In genomic region chr1:71447424-71447823, GRCm38 (mm10) we compare ENCODE assay signal across 33 mouse cellular contexts. TPM values are rescaled to one million over a fixed set of nuclear protein-coding genes. Genes with fewer than 3 reads are reported as not detected.
A peak's percentile ranks its signal among the peaks of the same experiment; 100 is the strongest.
DNase-seq lines count a peak whose midpoint lies in the region; ATAC-seq and TF ChIP-seq lines count a peak whose summit lies in the region.
"Had no signal": no experiment of that assay in that cellular context is flagged by ENCODE, and none has a peak within 500 bp of the region (broad histone marks: within the 10 kb centered on the region; RNA-seq: fewer than 3 reads in every experiment).

No protein-coding gene starts in this region.

- no peaks in the 10 kb centered on the region for H3K9me3 ChIP-seq in forebrain, embryonic 15.5 days
- H3K9me3 ChIP-seq in forebrain, embryonic 13.5 days (replicated peaks), result no peaks in the 10 kb centered on the region
- no peaks in the 10 kb centered on the region for H3K9me3 ChIP-seq in limb, embryonic 10.5 days (replicated peaks)
- H3K9me3 ChIP-seq: embryonic facial prominence, embryonic 13.5 days; limb, embryonic 15.5 days; liver, embryonic 13.5 days; midbrain, embryonic 13.5 days had no signal

- ATAC-seq in forebrain, embryonic 15.5 days (replicated peaks), result 0 out of 2 replicates have a peak, but pooled peaks have one; percentile 46
- no peak for ATAC-seq in forebrain, embryonic 13.5 days
- ATAC-seq: CD4-positive, CD25-positive, alpha-beta regulatory T cell, adult 4 months; intestine, postnatal 0 days; lung, postnatal 0 days; midbrain, embryonic 13.5 days had no signal

- DNase-seq in layer of hippocampus, adult 2 months (ENCODE audit: low spot score in 2 of 2), result peak; percentile 11 to 19
- no peak for DNase-seq in layer of hippocampus, postnatal 25 days (ENCODE audit: extremely low spot score in 1 of 2, low spot score in 1 of 2)
- DNase-seq in brain, adult 2 months (ENCODE audit: low read depth, low spot score), result peak; percentile 36
- DNase-seq in brain, embryonic 18.5 days (ENCODE audit: low read depth, low spot score), result peak; percentile 18
- no peak for DNase-seq in limb, embryonic 10.5 days (ENCODE audit: low spot score)
- DNase-seq: adrenal gland, postnatal 14 days; cerebellum, adult 8-10 months; gastrocnemius, postnatal 25 days; heart, adult 18-20 months; heart, postnatal 4 days; kidney, adult 9 months; kidney, postnatal 10 days; liver, embryonic 13.5 days; lung, adult 18-20 months; lung, postnatal 4 days; right cerebral cortex, postnatal 25 days; thymus, adult 18-20 months; thymus, postnatal 36 days had no signal

- H3K36me3 ChIP-seq in forebrain, embryonic 15.5 days, result no peaks in the 10 kb centered on the region
- no peaks in the 10 kb centered on the region for H3K36me3 ChIP-seq in forebrain, embryonic 13.5 days (ENCODE audit: poor library complexity, severe bottlenecking)
- H3K36me3 ChIP-seq in limb, embryonic 10.5 days, result no peaks in the 10 kb centered on the region
- H3K36me3 ChIP-seq: embryonic facial prominence, embryonic 13.5 days; limb, embryonic 15.5 days; liver, embryonic 13.5 days; midbrain, embryonic 13.5 days had no signal

- no peak overlapping the region for H3K4me3 ChIP-seq in forebrain, embryonic 15.5 days
- no peak overlapping the region for H3K4me3 ChIP-seq in forebrain, embryonic 13.5 days
- H3K4me3 ChIP-seq in layer of hippocampus, adult 2 months, result no peak overlapping the region
- H3K4me3 ChIP-seq in limb, embryonic 10.5 days, result no peak overlapping the region
- H3K4me3 ChIP-seq: embryonic facial prominence, embryonic 13.5 days; limb, embryonic 15.5 days; liver, embryonic 13.5 days; megakaryocyte, embryonic 14.5 days; midbrain, embryonic 13.5 days had no signal

- H3K4me1 ChIP-seq in forebrain, embryonic 15.5 days, result no peaks in the 10 kb centered on the region
- no peaks in the 10 kb centered on the region for H3K4me1 ChIP-seq in forebrain, embryonic 13.5 days
- H3K4me1 ChIP-seq in limb, embryonic 10.5 days, result peaks cover 3% of the 10 kb centered on the region; the same call in 1 of the 2 replicates
- H3K4me1 ChIP-seq: embryonic facial prominence, embryonic 13.5 days; limb, embryonic 15.5 days; liver, embryonic 13.5 days; megakaryocyte, embryonic 14.5 days; midbrain, embryonic 13.5 days had no signal

- TF ChIP-seq CTCF in layer of hippocampus, adult 2 months (conservative IDR thresholded peaks at IDR 0.05), result no peak

- H3K27ac ChIP-seq in forebrain, embryonic 15.5 days (replicated peaks), result no peak overlapping the region
- H3K27ac ChIP-seq in forebrain, embryonic 13.5 days, result no peak overlapping the region
- H3K27ac ChIP-seq in layer of hippocampus, adult 2 months, result no peak overlapping the region
- H3K27ac ChIP-seq in limb, embryonic 10.5 days, result no peak overlapping the region
- H3K27ac ChIP-seq: embryonic facial prominence, embryonic 13.5 days; hindbrain, embryonic 14.5 days; limb, embryonic 15.5 days; liver, embryonic 13.5 days; midbrain, embryonic 13.5 days had no signal

- H3K4me2 ChIP-seq in forebrain, embryonic 15.5 days (replicated peaks), result no peak overlapping the region
- H3K4me2 ChIP-seq in forebrain, embryonic 13.5 days, result no peak overlapping the region
- H3K4me2 ChIP-seq: embryonic facial prominence, embryonic 13.5 days; heart, embryonic 11.5 days; hindbrain, embryonic 14.5 days; limb, embryonic 15.5 days; liver, embryonic 13.5 days; midbrain, embryonic 13.5 days had no signal

- 77% methylated on average over 4 of the region's 4 CpGs for WGBS in forebrain, embryonic 15.5 days
- WGBS in forebrain, embryonic 13.5 days, result 89% methylated on average over 4 of the region's 4 CpGs
- 97% methylated on average over 4 of the region's 4 CpGs for WGBS in limb, embryonic 10.5 days

- no peak overlapping the region for H3K9ac ChIP-seq in forebrain, embryonic 15.5 days (replicated peaks)
- H3K9ac ChIP-seq in forebrain, embryonic 13.5 days, result no peak overlapping the region
- H3K9ac ChIP-seq: embryonic facial prominence, embryonic 13.5 days; hindbrain, embryonic 14.5 days; limb, embryonic 15.5 days; liver, embryonic 13.5 days; midbrain, embryonic 13.5 days had no signal

- no peaks in the 10 kb centered on the region for H3K27me3 ChIP-seq in forebrain, embryonic 15.5 days
- no peaks in the 10 kb centered on the region for H3K27me3 ChIP-seq in forebrain, embryonic 13.5 days
- no peaks in the 10 kb centered on the region for H3K27me3 ChIP-seq in limb, embryonic 10.5 days (ENCODE audit: low read depth, poor library complexity, severe bottlenecking)
- H3K27me3 ChIP-seq: embryonic facial prominence, embryonic 13.5 days; limb, embryonic 15.5 days; liver, embryonic 13.5 days; megakaryocyte, embryonic 14.5 days; midbrain, embryonic 13.5 days had no signal

RNA-seq across cellular contexts. Expression of gene Abca12, which starts 32.7 kb away (rescaled TPM):
- 0.03 and 0.05 TPM in 2 replicates for polyA plus RNA-seq in forebrain, embryonic 15.5 days (2015; fragmentation: Nextera tagmentation; extraction: Ambion mirVana)
- not detected in 2 replicates for polyA plus RNA-seq in forebrain, embryonic 13.5 days (2015; fragmentation: Nextera tagmentation; extraction: Ambion mirVana)
- under 1 TPM; 0.10 TPM for total RNA-seq in layer of hippocampus, adult 2 months (2021)
- total RNA-seq in layer of hippocampus, postnatal 25 days (2021), result under 1 TPM; 0.12 to 0.20 TPM
- 0.04 TPM in 1 of 2 replicates, not detected in the other for polyA plus RNA-seq in limb, embryonic 10.5 days (2016; fragmentation: Nextera tagmentation; extraction: Ambion mirVana)
- total RNA-seq: adrenal gland, postnatal 14 days; common myeloid progenitor, adult 5-6 weeks; gastrocnemius, adult 18-20 months; gastrocnemius, postnatal 25 days; monocyte, adult 5-6 weeks; neutrophil, adult 5-6 weeks had no signal
- polyA plus RNA-seq: CD4-positive, CD25-positive, alpha-beta regulatory T cell, adult 4 months; liver, embryonic 13.5 days; lung, postnatal 0 days; midbrain, embryonic 13.5 days had no signal

Comparison
In these comparisons a context has a peak if more than half of its experiments do, and no peak if none do; other contexts are left out.
1. DNase-seq: peak in layer of hippocampus, adult 2 months (2 of 2), brain, adult 2 months (single experiment) and brain, embryonic 18.5 days (single experiment); none in layer of hippocampus, postnatal 25 days (0 of 2) and limb, embryonic 10.5 days (single experiment).